Mouse (Mus musculus) hindbrain, postnatal 0 days (tissue): ENCODE results near the gene Rbm42. TPM values are rescaled to one million over a fixed set of nuclear protein-coding genes. Genes with fewer than 3 reads are reported as not detected.

Experiments
- ATAC-seq: fragments of 200-750 bp; cut with Nextera tagmentation; 2 replicates; pipeline ENCODE4 v1.8.0; 2017; ENCODE audit warnings: mild to moderate bottlenecking, moderate TSS enrichment, moderate library complexity
- DNase-seq: peaks from one replicate; pipeline ENCODE4 v3.0.0-alpha.2; 2015; ENCODE audit warnings: low spot score
- H3K27ac ChIP-seq: fragments of 300-500 bp; sonication (generic); 2 replicates; pipeline ENCODE4 v1.5.1; 2014; ENCODE audit warnings: mild to moderate bottlenecking
- H3K27me3 ChIP-seq: fragments of 300-500 bp; sonication (generic); 2 replicates; pipeline ENCODE4 v1.6.1; 2014; ENCODE audit warnings: low read length, mixed read lengths; ENCODE audit not compliant: insufficient read depth
- H3K36me3 ChIP-seq: fragments of 300-500 bp; sonication (generic); 2 replicates; pipeline ENCODE4 v1.6.1; 2014; ENCODE audit warnings: low read length, mixed read lengths; ENCODE audit not compliant: insufficient read depth
- H3K4me1 ChIP-seq: fragments of 300-500 bp; sonication (generic); 2 replicates; pipeline ENCODE4 v1.6.1; 2014; ENCODE audit warnings: antibody characterized with exemption, low read length, mixed read lengths; ENCODE audit not compliant: insufficient read depth
- H3K4me2 ChIP-seq: fragments of 300-500 bp; sonication (generic); 2 replicates; pipeline ENCODE4 v1.6.1; 2014; ENCODE audit warnings: low read depth, mild to moderate bottlenecking, low read length, moderate library complexity, mixed read lengths
- H3K4me3 ChIP-seq: fragments of 300-500 bp; sonication (generic); 2 replicates; pipeline ENCODE4 v1.5.1; 2014; ENCODE audit warnings: low read length
- H3K9ac ChIP-seq: fragments of 300-500 bp; sonication (generic); replicated peaks from 2 replicates; pipeline ENCODE4 v1.6.1; 2014; ENCODE audit warnings: mild to moderate bottlenecking, low read length, moderate library complexity, mixed read lengths
- H3K9me3 ChIP-seq: fragments of 300-500 bp; sonication (generic); 2 replicates; pipeline ENCODE4 v1.6.1; 2016; ENCODE audit warnings: low read length, mixed read lengths
- CTCF ChIP-seq: IDR thresholded peaks from 2 replicates; pipeline ENCODE4 v1.5.1; 2016; ENCODE audit warnings: antibody characterized with exemption, control low read depth, low read depth
- WGBS: fragments of 180-500 bp; shearing (Covaris S2); extraction: QIAGEN DNeasy Blood & Tissue Kit; methylation state at CpG from one replicate; pipeline ENCODE4 v1.1.7; 2014; 5-methylcytosine and 5-hydroxymethylcytosine counted together
- polyA plus RNA-seq: library from polyadenylated mRNA; unstranded; fragments of >200 nt; fragmentation: Nextera tagmentation; extraction: Ambion mirVana; gene quantifications from 2 replicates; pipeline ENCODE4 v1.2.1, GENCODE M21; 2015
- total RNA-seq: library from RNA; depleted of rRNA; stranded (reverse); fragments of >200 nt; gene quantifications from 2 replicates; pipeline ENCODE4 v1.2.3, GENCODE M21; 2014

The Rbm42 gene
- total and polyA plus RNA-seq, 2 experiments from 2014 or later, result 118 to 169 TPM

- TF ChIP-seq CTCF, result peak; percentile 6; the same call in 1 of the 2 replicates
- H3K4me2 ChIP-seq, result no peak overlapping the region
- no peak overlapping the region for H3K9ac ChIP-seq
- DNase-seq (peak; percentile 65), ATAC-seq (no peak)
- 51% methylated on average over 5 of the region's 5 CpGs for WGBS
- H3K27me3 ChIP-seq, result no peaks in the 10 kb centered on the region
- H3K4me1 ChIP-seq, result no peaks in the 10 kb centered on the region
- no peaks in the 10 kb centered on the region for H3K36me3 ChIP-seq
- H3K9me3 ChIP-seq, result no peaks in the 10 kb centered on the region
- H3K27ac ChIP-seq, result no peak overlapping the region
- H3K4me3 ChIP-seq, result no peak overlapping the region
Observed at GRCm38 (mm10) chr7:30678263-30678975, 28.3 kb upstream of the Rbm42 start.

GRCm38 (mm10) chr7:30671480-30671879 is 21.4 kb upstream of the Rbm42 start, which contains the start of gene Pmis2:
Gene Pmis2 (minus strand): TSS chr7:30671605.
- H3K9ac ChIP-seq, result no peak within 1 kb of the TSS
- no peaks in the 10 kb centered on the region for H3K9me3 ChIP-seq
- no peaks in the 10 kb centered on the region for H3K36me3 ChIP-seq
- H3K27me3 ChIP-seq, result no peaks in the 10 kb centered on the region; the same call in 1 of the 2 replicates
- H3K4me1 ChIP-seq, result no peaks in the 10 kb centered on the region
- DNase-seq (no peak), ATAC-seq (no peak)
- 70% methylated on average over 9 of the region's 9 CpGs for WGBS
- H3K4me3 ChIP-seq, result no peak within 1 kb of the TSS
- no peak within 1 kb of the TSS for H3K4me2 ChIP-seq
- no peak for TF ChIP-seq CTCF
- H3K27ac ChIP-seq, result no peak within 1 kb of the TSS

GRCm38 (mm10) chr7:30669229-30669628 is 19.1 kb upstream of the Rbm42 start:
- peak; percentile 50 for TF ChIP-seq CTCF
- Histone ChIP-seq H3K9me3 (no peaks in the 10 kb centered on the region), H3K9ac (no peak overlapping the region), H3K27ac (no peak overlapping the region), H3K4me2 (no peak overlapping the region), H3K27me3 (no peaks in the 10 kb centered on the region; the same call in 1 of the 2 replicates), H3K4me3 (no peak overlapping the region), H3K36me3 (no peaks in the 10 kb centered on the region), H3K4me1 (no peaks in the 10 kb centered on the region)
- ATAC-seq (no peak), DNase-seq (peak; percentile 14)
- 28% methylated on average over 3 of the region's 3 CpGs for WGBS

GRCm38 (mm10) chr7:30665321-30665720 is 15.2 kb upstream of the Rbm42 start:
- ATAC-seq (peak; percentile 65), DNase-seq (peak; percentile 45)
- Histone ChIP-seq H3K4me2 (peak overlapping the region; percentile 91), H3K27me3 (no peaks in the 10 kb centered on the region; the same call in 1 of the 2 replicates), H3K9ac (peak overlapping the region; percentile 68), H3K4me1 (no peaks in the 10 kb centered on the region), H3K4me3 (peak overlapping the region; percentile 62), H3K9me3 (no peaks in the 10 kb centered on the region), H3K36me3 (no peaks in the 10 kb centered on the region), H3K27ac (peak overlapping the region; percentile 85)
- TF ChIP-seq CTCF, result no peak
- WGBS, result 5% methylated on average over 11 of the region's 11 CpGs

- under 1% methylated on average over 34 of the region's 34 CpGs for WGBS
- Histone ChIP-seq H3K36me3 (no peaks in the 10 kb centered on the region), H3K9me3 (no peaks in the 10 kb centered on the region), H3K9ac (peak within 1 kb of the TSS; percentile 68), H3K4me1 (no peaks in the 10 kb centered on the region), H3K27me3 (no peaks in the 10 kb centered on the region; the same call in 1 of the 2 replicates), H3K4me3 (peak within 1 kb of the TSS; percentile 62), H3K27ac (peak within 1 kb of the TSS; percentile 85), H3K4me2 (peak within 1 kb of the TSS; percentile 91)
- DNase-seq (peak; percentile 97), ATAC-seq (peak; percentile 96)
- TF ChIP-seq CTCF, result no peak
Observed at GRCm38 (mm10) chr7:30664529-30665200, 14.5 kb upstream of the Rbm42 start, which contains the start of gene Haus5. Gene Haus5 (minus strand): TSS chr7:30664994.

- H3K4me3 ChIP-seq, result no peak overlapping the region
- peaks cover 25% of the 10 kb centered on the region for H3K27me3 ChIP-seq
- DNase-seq (no peak), ATAC-seq (no peak)
- H3K4me2 ChIP-seq, result no peak overlapping the region
- no peak overlapping the region for H3K9ac ChIP-seq
- no peak overlapping the region for H3K27ac ChIP-seq
- H3K9me3 ChIP-seq, result no peaks in the 10 kb centered on the region
- no peaks in the 10 kb centered on the region for H3K4me1 ChIP-seq
- WGBS, result 38% methylated on average over 4 of the region's 4 CpGs
- no peak for TF ChIP-seq CTCF
- peaks cover 30% of the 10 kb centered on the region for H3K36me3 ChIP-seq
Observed at GRCm38 (mm10) chr7:30639083-30639482, 11.0 kb downstream of the Rbm42 start.
